8 mouse cellular contexts compared by ENCODE assay signal in the genomic region with DNA sequence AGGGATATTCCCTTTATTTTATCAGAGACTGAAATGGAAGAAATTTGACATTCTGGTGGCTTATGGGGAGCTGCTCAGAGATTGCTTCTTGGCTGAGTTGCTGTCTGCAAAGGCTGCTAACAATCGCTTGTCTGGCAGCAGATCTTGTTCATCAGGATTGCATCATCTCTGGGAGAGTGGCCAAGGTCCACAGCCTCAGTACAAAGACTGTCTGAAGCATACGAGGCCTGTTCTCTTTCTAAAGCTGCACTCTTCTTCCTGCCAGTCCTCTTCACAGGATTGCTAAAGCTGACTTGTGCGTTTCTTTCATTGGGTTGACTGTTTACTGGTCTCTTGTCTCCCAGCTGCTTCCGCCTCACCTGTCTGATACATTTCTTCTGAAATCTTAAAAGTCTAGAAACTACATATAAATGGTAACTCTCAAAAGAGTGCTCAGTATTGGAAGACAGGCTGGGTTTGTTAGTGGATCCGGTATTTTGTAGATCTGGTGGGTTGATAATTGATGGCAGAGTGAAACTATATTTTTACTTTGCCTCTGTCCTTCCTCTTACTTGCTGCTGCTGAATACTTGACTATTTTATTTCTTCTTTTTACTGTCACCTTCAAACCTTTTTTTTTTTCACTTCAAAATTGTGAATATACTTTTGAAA. TPM values are rescaled to one million over a fixed set of nuclear protein-coding genes. Genes with fewer than 3 reads are reported as not detected.
A peak's percentile ranks its signal among the peaks of the same experiment; 100 is the strongest.
DNase-seq lines count a peak whose midpoint lies in the region; ATAC-seq lines count a peak whose summit lies in the region.

No protein-coding gene starts in this region.

- H3K4me2 ChIP-seq in intestine, embryonic 16.5 days (ENCODE audit: low read depth, low read length) = peak overlapping the region; percentile 48
- H3K4me2 ChIP-seq in stomach, embryonic 14.5 days (replicated peaks; ENCODE audit: low read depth, low read length) = no peak overlapping the region; the same call in 1 of the 2 replicates

- H3K9ac ChIP-seq in intestine, embryonic 16.5 days (ENCODE audit: low read depth, low read length) = peak overlapping the region; percentile 17; the same call in 1 of the 2 replicates
- no peak overlapping the region for H3K9ac ChIP-seq in stomach, embryonic 14.5 days (replicated peaks; ENCODE audit: low read depth, low read length)

- peak; percentile 96 for ATAC-seq in intestine, embryonic 16.5 days
- peak; percentile 71 for ATAC-seq in megakaryocyte-erythroid progenitor cell, adult 5-6 weeks (replicated peaks; ENCODE audit: low FRiP score, low TSS enrichment, poor library complexity, severe bottlenecking)
- peak; percentile 89; the same call in 1 of the 2 replicates for ATAC-seq in stomach, embryonic 14.5 days (ENCODE audit: insufficient number of reproducible peaks, insufficient read depth, low FRiP score, low read depth)

- H3K36me3 ChIP-seq in intestine, embryonic 16.5 days (ENCODE audit: control insufficient read depth, insufficient read depth, low read length) = no peaks in the 10 kb centered on the region; the same call in 1 of the 2 replicates
- H3K36me3 ChIP-seq in stomach, embryonic 14.5 days (ENCODE audit: control insufficient read depth, insufficient read depth, low read length) = peaks cover 1% of the 10 kb centered on the region; the same call in 1 of the 2 replicates

- H3K4me3 ChIP-seq in intestine, embryonic 16.5 days (ENCODE audit: low read length) = peak overlapping the region; percentile 3; the same call in 1 of the 2 replicates
- no peak overlapping the region for H3K4me3 ChIP-seq in stomach, embryonic 14.5 days (ENCODE audit: low read depth, low read length)

- peak overlapping the region; percentile 86 for H3K27ac ChIP-seq in intestine, embryonic 16.5 days (ENCODE audit: low read length)
- peak overlapping the region; percentile 64; the same call in 1 of the 2 replicates for H3K27ac ChIP-seq in stomach, embryonic 14.5 days (ENCODE audit: low read length)

- no peaks in the 10 kb centered on the region for H3K27me3 ChIP-seq in intestine, embryonic 16.5 days (replicated peaks; ENCODE audit: control insufficient read depth, insufficient read depth, low read length)
- no peaks in the 10 kb centered on the region for H3K27me3 ChIP-seq in stomach, embryonic 14.5 days (ENCODE audit: control insufficient read depth, insufficient read depth, low read length)

- 12% methylated on average over 5 of the region's 5 CpGs for WGBS in intestine, embryonic 16.5 days
- 17% methylated on average over 5 of the region's 5 CpGs for WGBS in stomach, embryonic 14.5 days

- peaks cover 20% of the 10 kb centered on the region for H3K4me1 ChIP-seq in intestine, embryonic 16.5 days (ENCODE audit: control insufficient read depth, insufficient read depth, low read length)
- H3K4me1 ChIP-seq in stomach, embryonic 14.5 days (ENCODE audit: control insufficient read depth, insufficient read depth, low read length) = peaks cover 15% of the 10 kb centered on the region; the same call in 1 of the 2 replicates

- H3K9me3 ChIP-seq in intestine, embryonic 16.5 days (ENCODE audit: control insufficient read depth, low read length) = no peaks in the 10 kb centered on the region
- H3K9me3 ChIP-seq in stomach, embryonic 14.5 days (ENCODE audit: control insufficient read depth, low read depth, low read length) = no peaks in the 10 kb centered on the region

- intact Hi-C loops in left cerebral cortex, postnatal 10 days (cut with DNase I) = no loop called here

- peak; percentile 24 for DNase-seq in embryo, embryonic 11 days
- DNase-seq in embryo, embryonic 10 days (ENCODE audit: low spot score) = no peak
- peak; percentile 97 for DNase-seq in cerebellum, postnatal 10 days
- DNase-seq in gastrocnemius, postnatal 4 days (ENCODE audit: low spot score in 2 of 2) = peak; percentile 59 to 88
- DNase-seq in left cerebral cortex, postnatal 10 days (ENCODE audit: extremely low spot score in 1 of 2, low spot score in 2 of 2) = peak; percentile 90 to 91

RNA-seq across cellular contexts. Expression of a gene that starts 22.6 kb away (rescaled TPM):
- 100 to 1,000 TPM; 106 to 109 TPM for total RNA-seq in gastrocnemius, postnatal 4 days (2021)
- 58.5 and 61.2 TPM in 2 replicates for polyA plus RNA-seq in intestine, embryonic 16.5 days (2015; fragmentation: Nextera tagmentation; extraction: Ambion mirVana)
- 100 to 1,000 TPM; 133 to 135 TPM for total RNA-seq in left cerebral cortex, postnatal 10 days (2021)
- 136 and 143 TPM in 2 replicates for total RNA-seq in megakaryocyte-erythroid progenitor cell, adult 5-6 weeks (2014; fragmentation: Nextera tagmentation)
- 79.1 and 80.2 TPM in 2 replicates for total RNA-seq in megakaryocyte-erythroid progenitor cell, adult 5-6 weeks (2017)
- polyA plus RNA-seq in stomach, embryonic 14.5 days (2014; fragmentation: Nextera tagmentation; extraction: Ambion mirVana) = 114 and 123 TPM in 2 replicates

RNA-seq across cellular contexts. Expression of a gene that starts 53.7 kb away (rescaled TPM):
- total RNA-seq in gastrocnemius, postnatal 4 days (2021) = 10 to 100 TPM; 20.7 to 22.1 TPM
- polyA plus RNA-seq in intestine, embryonic 16.5 days (2015; fragmentation: Nextera tagmentation; extraction: Ambion mirVana) = 57.7 and 63.0 TPM in 2 replicates
- total RNA-seq in left cerebral cortex, postnatal 10 days (2021) = 10 to 100 TPM; 30.8 to 31.7 TPM
- total RNA-seq in megakaryocyte-erythroid progenitor cell, adult 5-6 weeks (2014; fragmentation: Nextera tagmentation) = 123 and 125 TPM in 2 replicates
- total RNA-seq in megakaryocyte-erythroid progenitor cell, adult 5-6 weeks (2017) = 147 and 161 TPM in 2 replicates
- polyA plus RNA-seq in stomach, embryonic 14.5 days (2014; fragmentation: Nextera tagmentation; extraction: Ambion mirVana) = 42.6 and 47.0 TPM in 2 replicates
